Mouse (Mus musculus) common myeloid progenitor, adult 5-6 weeks (primary cell): ENCODE results near the gene Mgrn1. TPM values are rescaled to one million over a fixed set of nuclear protein-coding genes. Genes with fewer than 3 reads are reported as not detected.
A peak's percentile ranks its signal among the peaks of the same experiment; 100 is the strongest.

Source experiments
- ATAC-seq: replicated peaks from 2 replicates; pipeline ENCODE4 v1.8.0; 2016; ENCODE audit warnings: low read depth, mild to moderate bottlenecking, moderate TSS enrichment, inconsistent platforms; ENCODE audit not compliant: poor library complexity, severe bottlenecking
- total RNA-seq: library from RNA; stranded (forward); fragments of 200-1000, 187-1606 nt; gene quantifications from 2 replicates; pipeline ENCODE4 v1.2.3, GENCODE M21; 2017

The Mgrn1 gene
- total RNA-seq = 11.2 and 13.5 TPM in 2 replicates

DNA sequence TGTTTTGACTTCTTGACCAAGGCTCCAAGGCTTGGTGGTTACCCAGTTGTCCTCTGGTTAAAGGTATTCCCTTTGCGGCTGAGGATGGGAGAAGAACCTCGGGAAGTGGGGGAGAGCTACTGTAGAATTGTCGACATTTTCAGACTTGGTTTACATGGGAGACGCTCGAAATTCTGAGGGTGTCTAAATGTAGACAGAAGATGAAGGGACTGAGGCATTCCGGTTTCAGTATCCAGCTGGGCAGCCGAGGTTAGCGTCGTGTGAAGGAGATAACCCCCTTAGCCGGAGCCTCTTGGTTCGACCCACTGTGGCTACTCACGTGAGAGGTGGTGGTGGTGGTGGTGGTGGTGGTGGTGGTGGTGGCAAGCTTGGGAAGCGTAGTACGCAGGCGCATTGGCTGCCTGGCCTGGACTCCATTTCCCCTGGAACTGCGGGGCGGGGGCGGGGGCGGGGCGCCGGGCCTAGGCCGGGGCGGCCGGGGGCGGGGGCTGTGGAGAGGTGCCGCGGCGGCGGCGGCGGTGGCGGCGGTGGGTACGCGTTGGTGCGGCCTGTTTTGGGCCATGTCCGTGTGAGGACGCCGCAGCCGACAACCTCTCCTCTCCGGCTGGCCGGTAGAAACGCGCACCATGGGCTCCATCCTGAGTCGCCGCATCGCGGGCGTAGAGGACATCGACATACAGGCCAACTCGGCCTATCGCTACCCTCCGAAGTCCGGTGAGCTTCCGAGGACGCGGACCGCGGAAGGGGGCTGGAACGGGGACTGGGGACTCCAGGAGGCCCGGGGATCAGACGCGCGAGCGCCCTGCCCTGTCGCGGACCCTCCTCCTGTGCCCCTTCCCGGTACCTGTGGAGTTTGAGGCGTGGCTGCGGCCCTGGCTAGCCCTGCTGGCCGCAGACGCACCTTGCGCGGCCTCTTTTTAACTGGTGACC, at the start of gene Mgrn1:
Gene Mgrn1 (plus strand): TSS at position 490 of the 930 bp plus-strand sequence.
- ATAC-seq = peak; percentile 80

DNA sequence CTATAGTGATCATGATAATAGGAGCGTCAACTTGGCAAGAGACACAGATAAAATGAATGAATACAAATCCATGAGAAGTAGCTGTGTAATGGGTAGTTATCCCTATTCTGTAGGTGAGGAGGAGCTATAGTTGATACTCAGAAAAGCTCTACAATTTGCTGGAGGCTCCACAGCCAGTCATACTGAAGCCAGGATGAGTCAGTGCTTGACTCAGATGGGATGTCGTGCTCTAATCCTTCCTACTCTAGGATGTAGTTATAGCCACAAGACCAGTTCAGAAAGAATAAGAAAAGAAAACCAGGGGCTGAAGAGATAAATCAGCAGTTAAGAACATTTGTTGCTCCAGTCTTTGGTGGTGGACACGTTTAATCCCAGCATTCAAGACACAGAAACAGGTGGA, 48.4 kb upstream of the Mgrn1 start:
- ATAC-seq = no peak

- 0 out of 2 replicates have a peak, but pooled peaks have one; percentile 15 for ATAC-seq
Observed at GRCm38 (mm10) chr16:4839552-4839951, 46.5 kb upstream of the Mgrn1 start.

- no peak for ATAC-seq
Observed at GRCm38 (mm10) chr16:4840231-4840630, 45.8 kb upstream of the Mgrn1 start.

DNA sequence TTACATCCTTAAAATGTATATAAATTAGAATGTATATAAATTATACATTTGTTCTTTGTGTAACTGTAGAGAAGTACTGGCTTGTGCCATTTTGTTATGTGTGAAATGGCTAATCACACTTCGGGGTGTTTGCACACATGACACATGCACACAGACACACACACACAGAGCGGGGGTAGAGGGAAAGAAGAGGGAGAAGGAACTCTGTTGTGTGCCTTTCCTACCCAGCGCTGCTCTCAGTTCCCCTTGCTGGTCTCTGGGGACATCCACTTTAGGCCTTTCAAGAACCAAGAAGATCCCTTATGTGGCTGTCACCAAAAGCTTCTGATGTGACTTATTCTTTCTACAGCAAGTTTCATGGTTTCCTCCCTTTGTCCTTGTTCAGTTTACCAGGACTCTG, 39.0 kb upstream of the Mgrn1 start:
- ATAC-seq = no peak

DNA sequence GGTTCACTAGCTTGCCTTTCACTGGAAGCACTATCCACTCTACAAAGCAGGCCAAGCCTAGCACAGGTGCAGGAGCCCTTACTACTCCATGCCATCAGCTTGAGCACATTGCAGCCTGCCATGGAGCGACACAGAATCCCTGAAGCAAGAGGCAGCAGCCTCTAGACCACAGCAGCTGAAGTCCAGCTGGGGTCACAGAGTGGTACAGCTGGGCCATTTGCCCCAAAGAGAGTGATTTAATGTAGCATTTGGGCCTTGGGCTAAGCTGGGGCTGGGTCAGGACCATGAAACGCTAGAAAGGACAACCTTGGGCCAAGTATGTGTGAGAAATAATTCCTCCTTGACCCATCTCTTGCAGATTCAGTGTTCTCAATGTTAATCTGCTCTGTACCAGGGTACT, 38.0 kb upstream of the Mgrn1 start:
- ATAC-seq = no peak

DNA sequence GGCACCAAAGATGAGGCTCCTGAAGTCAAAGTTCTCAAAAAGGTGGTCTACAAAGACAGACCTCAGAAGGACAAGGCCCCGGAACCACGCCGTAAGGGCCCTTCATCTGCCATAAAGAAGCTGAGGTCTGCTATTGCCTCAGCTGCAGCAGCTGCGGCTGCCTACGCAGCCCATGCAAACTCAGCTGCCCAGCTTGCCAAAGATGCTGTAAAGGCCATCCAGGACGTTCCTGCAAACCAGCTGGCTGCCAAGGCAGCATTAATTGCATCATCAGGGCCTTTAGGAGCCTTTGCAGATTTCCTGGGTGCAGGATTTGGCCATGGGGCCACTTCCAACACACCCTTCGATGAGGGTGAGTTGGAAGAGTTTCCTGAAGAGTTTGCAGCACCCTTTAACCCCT, 35.7 kb upstream of the Mgrn1 start:
- no peak for ATAC-seq

- ATAC-seq = no peak
Observed at GRCm38 (mm10) chr16:4850938-4851628, 35.0 kb upstream of the Mgrn1 start.

DNA sequence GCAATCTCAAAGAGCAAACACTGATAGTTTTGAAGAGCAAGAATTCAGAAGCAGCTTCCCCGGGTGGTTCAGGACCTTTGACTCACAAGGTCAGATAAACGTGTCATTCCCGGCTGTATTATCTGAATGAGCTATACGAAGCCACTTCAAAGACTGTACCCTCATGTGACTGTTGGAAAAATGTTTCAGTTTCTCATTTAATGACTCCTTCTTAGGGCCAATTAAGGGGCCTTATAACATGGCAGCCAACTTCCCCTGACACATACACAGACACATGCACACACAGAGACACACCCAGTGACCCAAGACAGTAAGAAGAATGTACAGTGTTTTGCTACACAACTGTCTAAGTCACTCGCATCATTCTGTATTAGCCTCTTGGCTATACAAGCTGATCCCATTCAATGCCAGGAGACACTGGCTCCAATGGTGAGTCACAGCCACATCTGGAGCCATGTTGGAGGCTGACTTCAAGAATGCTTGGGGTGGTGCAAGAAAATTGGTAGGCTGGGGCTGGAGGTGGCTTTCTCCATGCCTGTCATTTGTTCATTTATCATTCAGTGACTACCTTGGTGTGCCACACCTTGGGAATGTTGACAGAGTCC, 30.9 kb upstream of the Mgrn1 start:
- no peak for ATAC-seq

- no peak for ATAC-seq
Observed at GRCm38 (mm10) chr16:4861392-4861791, 24.7 kb upstream of the Mgrn1 start.

- peak; percentile 98 for ATAC-seq
Observed at GRCm38 (mm10) chr16:4862863-4863483, 23.1 kb upstream of the Mgrn1 start.

- no peak for ATAC-seq
Observed at GRCm38 (mm10) chr16:4863742-4864141, 22.3 kb upstream of the Mgrn1 start.

- ATAC-seq = no peak
Observed at GRCm38 (mm10) chr16:4866101-4866695, 19.9 kb upstream of the Mgrn1 start.

- no peak for ATAC-seq
Observed at GRCm38 (mm10) chr16:4870490-4870889, 15.6 kb upstream of the Mgrn1 start.

GRCm38 (mm10) chr16:4871926-4872325, 14.1 kb upstream of the Mgrn1 start:
- no peak for ATAC-seq

GRCm38 (mm10) chr16:4875198-4876032, 10.6 kb upstream of the Mgrn1 start:
- no peak for ATAC-seq

DNA sequence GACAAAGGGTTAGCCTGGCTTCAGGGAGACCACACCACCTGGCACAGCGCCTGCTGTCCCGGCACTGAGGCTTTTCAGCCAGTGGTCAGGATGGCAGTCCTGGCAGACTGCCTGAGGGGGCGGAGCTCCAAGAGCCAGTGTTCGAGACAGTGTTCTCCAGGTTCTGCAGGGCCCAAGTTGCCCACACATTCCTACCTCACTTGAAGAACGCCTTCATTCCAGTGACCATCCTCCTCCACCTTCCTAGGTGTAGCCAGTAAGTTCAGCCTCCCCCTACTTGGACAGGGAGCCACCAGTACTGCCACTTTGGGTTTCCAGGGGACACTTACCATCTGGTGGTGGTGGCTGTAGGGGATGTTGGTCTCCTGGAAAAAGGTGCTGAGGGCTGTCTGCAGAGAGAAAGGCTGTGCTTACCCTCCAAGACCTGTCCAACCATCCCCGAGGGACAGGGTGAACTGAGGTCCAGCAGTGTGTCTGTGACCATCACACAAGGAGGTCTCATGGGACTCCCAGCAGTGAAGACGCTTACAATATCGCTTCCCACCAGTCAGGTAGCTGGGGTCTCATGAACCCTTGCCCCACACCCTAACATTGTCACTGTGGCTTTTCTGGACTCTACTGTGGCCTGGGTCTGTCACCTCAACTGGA, 9.9 kb upstream of the Mgrn1 start:
- ATAC-seq = no peak

- ATAC-seq = no peak
Observed at GRCm38 (mm10) chr16:4877195-4877594, 8.9 kb upstream of the Mgrn1 start.

DNA sequence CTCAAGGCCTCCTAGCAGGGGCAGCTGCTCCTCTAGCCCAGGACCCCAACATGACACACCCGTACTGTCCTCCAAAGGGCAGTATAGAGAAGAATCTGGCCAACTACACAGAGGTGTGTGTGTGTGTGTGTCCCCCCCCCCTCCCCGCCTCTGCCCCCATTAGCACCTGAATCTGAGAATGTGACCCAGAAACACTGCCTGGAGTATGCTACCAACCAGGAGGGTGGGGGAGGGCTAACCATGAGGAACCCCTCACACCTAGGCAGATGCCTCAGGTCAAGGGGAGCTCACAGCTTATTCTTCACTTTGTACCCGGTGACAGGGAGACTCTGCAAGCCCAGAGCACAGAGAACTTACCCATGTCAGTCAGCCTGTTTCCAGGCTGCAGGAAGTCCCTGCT, 8.3 kb upstream of the Mgrn1 start:
- ATAC-seq = no peak
